Mouse (Mus musculus) embryonic facial prominence, embryonic 10.5 days (tissue): Measurements from ENCODE around the gene Srsf3. TPM values are rescaled to one million over a fixed set of nuclear protein-coding genes. Genes with fewer than 3 reads are reported as not detected.

Experiments
- DNase-seq: peaks from one replicate; pipeline ENCODE4 v3.0.0-alpha.2; 2017; ENCODE audit warnings: low spot score
- H3K27ac ChIP-seq: fragments of 300-500 bp; sonication (generic); replicated peaks from 2 replicates; pipeline ENCODE4 v1.5.1; 2016; ENCODE audit warnings: mild to moderate bottlenecking
- H3K27me3 ChIP-seq: fragments of 300-500 bp; sonication (generic); replicated peaks from 2 replicates; pipeline ENCODE4 v1.6.1; 2016; ENCODE audit warnings: low read depth, mild to moderate bottlenecking; ENCODE audit not compliant: poor library complexity, severe bottlenecking
- H3K36me3 ChIP-seq: fragments of 300-500 bp; sonication (generic); replicated peaks from 2 replicates; pipeline ENCODE4 v1.6.1; 2016; ENCODE audit warnings: mild to moderate bottlenecking, moderate library complexity
- H3K4me1 ChIP-seq: fragments of 300-500 bp; sonication (generic); 2 replicates; pipeline ENCODE4 v1.6.1; 2016
- H3K4me3 ChIP-seq: fragments of 300-500 bp; sonication (generic); 2 replicates; pipeline ENCODE4 v1.5.1; 2016; ENCODE audit warnings: mild to moderate bottlenecking, moderate library complexity
- H3K9me3 ChIP-seq: fragments of 300-500 bp; sonication (generic); 2 replicates; pipeline ENCODE4 v1.6.1; 2016; ENCODE audit warnings: mild to moderate bottlenecking
- WGBS: fragments of 180-500 bp; shearing (Covaris S2); methylation state at CpG from one replicate; pipeline ENCODE4 v1.1.7; 2016; 5-methylcytosine and 5-hydroxymethylcytosine counted together
- polyA plus RNA-seq: library from polyadenylated mRNA; unstranded; fragments of >200 nt; fragmentation: Nextera tagmentation; extraction: Ambion mirVana; gene quantifications from 2 replicates; pipeline ENCODE4 v1.2.1, GENCODE M21; 2016

Gene Srsf3
- polyA plus RNA-seq, 1 experiment from 2014 or later, result 831 TPM

DNA sequence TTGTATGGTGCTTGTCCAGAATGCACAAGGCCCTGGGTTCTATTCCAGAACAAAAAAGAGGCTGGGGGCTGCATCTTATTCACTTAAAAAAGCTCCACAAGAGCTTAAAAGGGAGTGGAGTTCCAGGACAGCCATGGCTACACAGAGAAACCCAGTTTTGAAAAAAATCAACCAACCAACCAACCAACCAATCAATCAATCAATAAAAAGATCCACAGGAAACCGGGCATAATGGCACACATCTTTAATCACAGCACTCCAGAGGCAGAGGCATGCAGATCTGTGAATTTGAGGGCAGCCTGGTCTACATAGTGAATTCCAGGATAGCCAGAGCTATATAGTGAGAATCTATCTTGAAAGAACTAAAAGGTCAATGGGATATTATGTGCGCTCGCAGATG, 27.4 kb upstream of the Srsf3 start:
- no peak for DNase-seq
- no peaks in the 10 kb centered on the region for H3K27me3 ChIP-seq
- no peaks in the 10 kb centered on the region for H3K9me3 ChIP-seq
- H3K4me1 ChIP-seq, result peaks cover 23% of the 10 kb centered on the region
- peaks cover 38% of the 10 kb centered on the region for H3K36me3 ChIP-seq
- 95% methylated on average over 3 of the region's 3 CpGs for WGBS
- H3K27ac ChIP-seq, result no peak overlapping the region
- peak overlapping the region; percentile 99; the same call in 1 of the 2 replicates for H3K4me3 ChIP-seq

DNA sequence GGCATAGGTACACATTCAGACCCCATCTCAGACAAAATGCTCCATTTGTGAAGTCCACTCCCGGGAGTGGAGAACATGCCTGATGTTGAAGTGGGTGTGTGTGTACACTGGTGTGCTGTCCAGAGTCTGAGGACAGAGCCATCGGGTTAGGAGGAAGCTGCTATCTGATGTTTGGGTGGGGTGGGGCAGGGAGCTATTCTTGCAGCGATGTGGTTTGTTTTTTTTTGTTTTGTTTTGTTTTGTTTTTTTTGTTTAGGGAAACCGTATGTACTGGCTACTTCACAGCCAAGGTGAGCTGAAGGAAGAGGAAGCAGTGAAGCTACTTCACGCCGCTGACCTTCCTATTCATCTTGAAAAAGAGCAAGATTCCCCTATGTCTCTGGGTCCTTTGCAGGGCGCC, 25.6 kb upstream of the Srsf3 start:
- Histone ChIP-seq H3K27me3 (no peaks in the 10 kb centered on the region), H3K4me1 (peaks cover 23% of the 10 kb centered on the region), H3K36me3 (peaks cover 24% of the 10 kb centered on the region), H3K4me3 (peak overlapping the region; percentile 99), H3K9me3 (no peaks in the 10 kb centered on the region), H3K27ac (peak overlapping the region; percentile 98)
- 10% methylated on average over 7 of the region's 7 CpGs for WGBS
- DNase-seq, result no peak

DNA sequence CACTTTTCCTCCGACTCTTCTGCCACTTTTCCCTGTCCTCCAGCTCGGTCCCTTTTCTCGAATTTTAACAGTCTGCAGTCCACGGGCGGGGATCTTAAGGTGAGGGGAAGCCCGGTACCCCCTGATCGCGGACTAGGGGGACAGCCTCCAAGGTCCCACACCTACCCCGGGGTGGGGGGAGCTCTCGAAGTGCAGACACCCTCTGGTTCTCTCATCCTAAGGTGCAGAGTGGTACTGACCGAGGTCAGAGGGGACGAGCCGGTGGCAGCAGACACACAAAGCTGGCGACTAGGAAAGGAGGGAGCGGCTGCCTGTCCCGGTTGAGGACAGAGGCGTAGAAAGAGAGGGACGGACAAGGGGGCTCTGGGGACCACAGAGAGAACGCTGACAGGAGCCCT, 25.2 kb upstream of the Srsf3 start:
- Histone ChIP-seq H3K27ac (peak overlapping the region; percentile 98), H3K9me3 (no peaks in the 10 kb centered on the region), H3K4me3 (peak overlapping the region; percentile 99), H3K4me1 (peaks cover 23% of the 10 kb centered on the region), H3K27me3 (no peaks in the 10 kb centered on the region), H3K36me3 (peaks cover 24% of the 10 kb centered on the region)
- DNase-seq, result no peak
- under 1% methylated on average over 19 of the region's 19 CpGs for WGBS

DNA sequence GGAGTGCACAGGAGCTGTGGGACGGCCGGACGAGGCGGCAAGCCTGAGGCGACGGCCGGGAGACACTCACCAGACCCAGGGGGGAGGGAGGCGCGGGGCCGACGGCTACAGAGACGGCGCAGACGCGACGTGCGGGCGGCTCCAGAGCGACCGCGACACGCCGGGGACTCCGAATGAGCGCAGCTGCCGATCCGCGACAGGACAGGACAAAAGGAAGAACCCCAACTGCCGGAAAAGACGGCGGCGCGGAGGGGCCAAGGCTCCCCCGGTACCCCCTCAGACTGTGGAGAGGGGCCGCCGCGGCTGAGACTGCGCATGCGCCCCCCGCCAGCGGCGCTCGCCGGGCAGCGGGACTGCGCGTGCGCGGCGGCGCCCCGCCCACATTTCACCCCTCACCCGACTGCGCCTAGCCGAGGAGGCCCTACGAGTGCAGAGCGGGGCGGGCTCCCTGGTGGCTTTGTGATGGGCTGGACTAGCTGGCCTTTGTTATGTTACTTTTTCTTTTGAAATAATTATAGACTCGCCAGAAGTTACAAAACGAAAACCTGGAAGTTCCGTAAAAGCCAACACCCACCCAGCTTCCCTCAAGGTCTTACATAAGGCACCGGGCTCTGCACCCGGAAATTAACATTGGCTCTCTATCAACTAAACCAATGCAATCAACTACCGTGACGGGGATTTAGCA, 24.6 kb upstream of the Srsf3 start, which contains the start of gene Stk38:
Stk38 (minus strand) TSS at position 355 of the 685 bp plus-strand sequence.
- H3K9me3 ChIP-seq, result no peaks in the 10 kb centered on the region
- DNase-seq, result peak; percentile 95
- under 1% methylated on average over 65 of the region's 65 CpGs for WGBS
- H3K36me3 ChIP-seq, result peaks cover 21% of the 10 kb centered on the region
- H3K27ac ChIP-seq, result peak within 1 kb of the TSS; percentile 98
- H3K27me3 ChIP-seq, result no peaks in the 10 kb centered on the region
- H3K4me3 ChIP-seq, result peak within 1 kb of the TSS; percentile 99
- peaks cover 26% of the 10 kb centered on the region for H3K4me1 ChIP-seq

DNA sequence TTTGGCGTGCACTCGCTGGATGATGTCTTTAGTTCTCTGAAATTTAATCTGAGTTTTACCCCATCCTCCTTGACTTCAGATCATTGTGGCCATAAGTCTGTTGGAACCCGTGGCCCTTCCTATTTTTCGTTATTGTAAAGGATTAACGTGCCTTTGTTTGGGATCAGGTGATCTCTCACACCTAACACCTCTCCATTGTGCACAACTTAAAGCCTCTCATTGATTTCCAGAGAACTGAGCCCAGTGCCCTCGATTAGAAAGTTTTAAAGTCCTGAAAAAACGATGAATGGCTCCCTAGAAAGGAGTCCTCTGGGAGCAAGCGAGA, 24.1 kb upstream of the Srsf3 start:
- DNase-seq, result no peak
- Histone ChIP-seq H3K27ac (peak overlapping the region; percentile 98), H3K27me3 (no peaks in the 10 kb centered on the region), H3K4me1 (peaks cover 26% of the 10 kb centered on the region), H3K4me3 (peak overlapping the region; percentile 99), H3K36me3 (peaks cover 18% of the 10 kb centered on the region), H3K9me3 (no peaks in the 10 kb centered on the region)
- WGBS, result 13% methylated on average over 8 of the region's 8 CpGs

DNA sequence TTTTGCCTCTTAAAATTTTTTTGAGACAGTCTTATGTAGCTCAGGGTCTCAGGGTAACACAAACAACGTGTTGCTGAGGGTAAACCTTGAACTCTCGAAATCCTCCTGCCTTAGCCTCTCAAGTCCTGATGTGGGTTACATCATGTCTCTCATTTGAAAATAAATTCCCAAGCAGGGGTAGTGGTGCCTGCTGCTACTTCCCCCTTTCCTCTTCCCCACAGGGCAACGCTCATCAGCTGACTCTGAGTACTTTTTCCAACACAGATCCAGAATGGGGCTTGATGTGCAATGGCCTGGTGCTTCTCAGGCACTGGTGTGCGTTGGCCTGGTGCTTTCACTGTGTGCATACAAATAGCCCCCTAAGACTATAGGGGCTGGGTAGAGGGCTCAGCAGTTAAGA, 23.2 kb upstream of the Srsf3 start:
- H3K9me3 ChIP-seq, result no peaks in the 10 kb centered on the region

DNA sequence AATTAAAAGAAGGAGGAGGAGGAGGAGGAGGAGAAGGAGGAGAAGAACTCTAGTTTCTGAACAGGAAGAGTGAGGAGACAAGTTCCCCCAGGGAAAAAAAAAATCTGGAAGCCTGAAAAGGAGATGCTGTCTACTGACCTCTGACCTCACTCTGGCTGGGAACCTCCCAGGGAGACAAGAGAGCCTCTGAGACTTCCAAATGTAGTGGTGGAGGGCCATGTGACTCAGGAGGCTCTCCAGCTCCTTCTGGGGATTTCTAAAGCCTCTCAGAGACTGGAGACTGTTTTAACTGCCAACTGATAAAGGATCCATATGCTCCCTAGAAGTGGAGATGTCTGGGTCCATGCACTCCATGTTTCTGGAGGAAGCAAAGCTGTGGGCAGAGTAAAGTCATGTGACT, 18.2 kb upstream of the Srsf3 start:
- Histone ChIP-seq H3K4me1 (peaks cover 26% of the 10 kb centered on the region), H3K9me3 (no peaks in the 10 kb centered on the region), H3K4me3 (no peak overlapping the region), H3K36me3 (no peaks in the 10 kb centered on the region), H3K27me3 (no peaks in the 10 kb centered on the region), H3K27ac (0 out of 2 replicates have a peak overlapping the region, but pooled peaks have one; percentile 27)
- no peak for DNase-seq

More for the DNA sequence above, 23.2 kb upstream of the Srsf3 start:
- Histone ChIP-seq H3K27me3 (no peaks in the 10 kb centered on the region), H3K4me3 (no peak overlapping the region), H3K4me1 (peaks cover 34% of the 10 kb centered on the region), H3K36me3 (peaks cover 16% of the 10 kb centered on the region), H3K27ac (no peak overlapping the region)
- WGBS, result 88% methylated on average over 4 of the region's 4 CpGs
- no peak for DNase-seq

DNA sequence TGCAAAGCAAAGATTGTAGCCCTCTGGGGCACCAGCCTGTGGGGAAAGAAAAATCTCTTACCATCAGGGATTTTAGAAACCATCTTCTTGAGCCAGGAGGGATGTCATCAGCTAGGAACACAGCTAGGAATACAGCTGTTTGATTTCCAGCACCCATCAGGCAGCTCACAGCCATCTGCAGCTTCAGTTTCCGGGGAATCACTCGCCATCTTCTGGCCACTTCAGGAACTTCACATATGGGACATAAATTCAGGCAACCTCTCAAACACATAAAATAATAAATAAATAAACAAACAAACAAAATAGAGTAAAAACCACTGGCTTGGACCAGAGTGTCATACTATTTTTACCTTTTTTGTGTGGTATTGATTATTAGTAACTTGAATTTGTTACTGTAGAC, 16.8 kb upstream of the Srsf3 start:
- Histone ChIP-seq H3K27ac (no peak overlapping the region), H3K4me3 (no peak overlapping the region), H3K36me3 (no peaks in the 10 kb centered on the region), H3K9me3 (no peaks in the 10 kb centered on the region), H3K4me1 (peaks cover 29% of the 10 kb centered on the region), H3K27me3 (no peaks in the 10 kb centered on the region)
- 22% methylated on average over 2 of the region's 2 CpGs for WGBS
- peak; percentile 56 for DNase-seq

DNA sequence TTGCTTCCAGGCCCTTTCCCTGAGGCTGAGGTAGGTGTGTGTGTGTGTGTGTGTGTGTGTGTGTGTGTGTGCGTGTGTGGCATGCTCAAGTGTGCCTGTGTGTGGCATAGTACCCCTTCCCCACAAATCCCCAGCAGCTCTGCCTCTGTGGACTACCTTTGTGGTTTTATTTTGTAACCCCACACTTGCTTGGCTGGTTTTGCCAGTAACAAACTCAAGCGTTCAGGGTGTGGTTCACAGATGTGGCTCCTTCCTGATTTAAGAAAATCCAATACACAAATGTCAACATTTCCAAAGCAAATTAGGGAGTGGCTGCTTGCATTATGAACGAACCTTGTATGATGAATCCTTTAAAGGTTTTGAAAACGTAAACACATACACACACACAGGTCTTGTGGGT, 15.7 kb upstream of the Srsf3 start:
- H3K27me3 ChIP-seq, result no peaks in the 10 kb centered on the region
- DNase-seq, result no peak
- no peaks in the 10 kb centered on the region for H3K36me3 ChIP-seq
- H3K4me3 ChIP-seq, result no peak overlapping the region
- 84% methylated on average over 4 of the region's 4 CpGs for WGBS
- H3K27ac ChIP-seq, result no peak overlapping the region
- no peaks in the 10 kb centered on the region for H3K9me3 ChIP-seq
- peaks cover 29% of the 10 kb centered on the region for H3K4me1 ChIP-seq

DNA sequence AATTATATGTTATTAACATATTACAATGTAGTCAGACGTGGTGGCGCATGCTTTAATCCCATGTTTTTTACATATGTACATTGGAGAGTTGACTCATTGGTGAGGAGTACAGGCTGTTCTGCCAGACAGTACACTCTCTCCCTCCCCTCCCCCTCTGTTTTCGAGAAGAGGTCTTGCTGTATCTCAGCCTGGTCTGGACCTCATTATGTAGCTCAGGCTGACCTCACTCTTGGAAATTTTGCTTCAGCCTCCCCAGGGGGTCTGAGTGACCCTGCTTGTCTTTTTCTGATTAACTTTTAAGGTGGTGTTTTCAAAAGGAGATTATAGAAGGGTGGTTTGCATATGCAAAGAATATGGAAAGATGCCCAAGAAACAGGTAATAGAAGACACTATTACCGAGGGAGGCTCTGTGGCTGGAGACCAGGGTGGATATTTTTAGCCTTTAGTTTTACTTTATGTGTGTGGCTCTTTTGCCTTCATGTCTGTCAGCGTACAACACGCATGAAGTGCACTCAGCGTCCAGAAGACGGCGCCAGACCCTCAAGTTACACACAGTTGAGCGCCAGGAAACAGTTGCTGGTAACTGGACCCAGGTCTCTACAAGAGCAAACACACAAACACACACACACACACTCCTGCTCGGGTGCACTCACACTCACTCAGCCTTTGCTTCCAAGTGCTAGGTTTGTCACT, 14.0 kb upstream of the Srsf3 start:
- WGBS, result 40% methylated on average over 11 of the region's 11 CpGs
- Histone ChIP-seq H3K36me3 (no peaks in the 10 kb centered on the region), H3K27ac (no peak overlapping the region), H3K27me3 (no peaks in the 10 kb centered on the region), H3K4me3 (no peak overlapping the region), H3K4me1 (peaks cover 26% of the 10 kb centered on the region), H3K9me3 (no peaks in the 10 kb centered on the region)
- peak; percentile 67 for DNase-seq

DNA sequence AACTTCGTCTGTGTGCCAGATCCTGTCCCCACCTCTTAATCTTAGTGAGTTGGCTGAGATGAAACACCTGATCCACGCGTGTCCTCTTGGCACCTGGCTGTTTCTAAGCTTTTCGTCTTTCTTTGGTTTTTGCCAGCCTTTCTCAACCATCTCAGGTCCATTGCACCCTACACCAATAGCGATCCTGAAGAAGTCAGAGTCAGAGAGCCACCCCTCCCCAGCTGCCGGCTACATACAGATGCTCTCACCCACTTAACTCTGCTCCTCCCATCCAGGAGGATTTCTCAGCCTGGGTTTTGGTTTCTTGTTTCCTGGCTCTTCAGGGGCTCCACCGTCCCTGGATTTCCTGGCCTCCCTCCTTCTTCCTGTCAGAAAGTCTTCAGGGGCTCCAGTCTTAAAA, 13.0 kb upstream of the Srsf3 start:
- H3K4me1 ChIP-seq, result peaks cover 20% of the 10 kb centered on the region
- peaks cover 4% of the 10 kb centered on the region for H3K27me3 ChIP-seq
- H3K36me3 ChIP-seq, result no peaks in the 10 kb centered on the region
- WGBS, result 69% methylated on average over 7 of the region's 7 CpGs
- H3K4me3 ChIP-seq, result no peak overlapping the region
- no peak overlapping the region for H3K27ac ChIP-seq
- no peaks in the 10 kb centered on the region for H3K9me3 ChIP-seq
- DNase-seq, result no peak

DNA sequence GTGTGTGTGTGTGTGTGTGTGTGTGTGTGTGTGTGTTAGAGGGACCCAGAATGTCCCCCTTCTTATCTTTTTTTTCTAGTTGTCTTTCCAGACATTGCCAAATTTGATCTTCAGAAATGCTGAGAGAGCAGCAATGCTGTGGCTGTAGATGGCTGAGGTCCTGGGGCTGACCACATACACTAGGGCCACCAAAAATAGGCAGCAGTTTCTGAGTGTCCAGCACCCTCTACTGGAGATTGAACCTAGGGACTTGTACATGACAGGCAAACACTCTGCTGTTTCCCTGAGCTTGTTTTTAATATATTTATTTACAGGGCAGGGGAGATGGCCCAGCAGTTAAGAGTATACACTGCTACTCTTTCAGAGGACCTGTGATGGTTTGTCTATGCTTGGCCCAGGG, 12.0 kb upstream of the Srsf3 start:
- H3K4me3 ChIP-seq, result no peak overlapping the region
- peaks cover 15% of the 10 kb centered on the region for H3K27me3 ChIP-seq
- H3K9me3 ChIP-seq, result no peaks in the 10 kb centered on the region
- H3K36me3 ChIP-seq, result no peaks in the 10 kb centered on the region
- peaks cover 26% of the 10 kb centered on the region for H3K4me1 ChIP-seq
- DNase-seq, result no peak
- H3K27ac ChIP-seq, result no peak overlapping the region

DNA sequence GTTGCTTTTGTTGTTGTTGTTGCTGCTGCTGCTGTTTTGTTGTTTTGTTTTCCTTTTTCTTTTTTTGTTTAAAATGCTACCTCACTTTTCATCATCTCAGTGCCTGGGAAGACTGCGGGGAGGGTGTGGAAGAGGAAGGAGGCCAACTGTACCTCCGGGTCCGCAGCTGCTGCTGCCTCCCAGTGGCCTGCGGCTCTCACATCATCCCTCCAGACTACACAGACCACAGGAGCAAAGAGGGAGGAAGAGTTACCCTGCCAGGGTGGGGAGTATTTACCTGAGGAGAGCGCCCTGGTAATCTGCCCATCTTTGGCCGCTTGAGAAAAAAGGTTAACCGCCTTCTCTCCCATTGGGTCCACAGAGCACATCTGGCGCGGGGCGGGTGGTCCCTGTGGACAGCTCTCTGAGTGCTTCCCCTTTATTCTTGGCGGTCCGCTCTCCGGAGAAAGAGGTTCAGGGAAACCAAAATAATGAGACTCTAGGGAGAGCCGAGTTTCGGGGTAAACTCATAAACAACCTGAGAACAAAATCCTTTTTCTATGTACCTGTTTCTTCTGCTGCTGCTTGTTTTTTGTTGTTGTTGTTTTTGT, 10.1 kb upstream of the Srsf3 start:
- DNase-seq, result peak; percentile 48
- Histone ChIP-seq H3K27ac (no peak overlapping the region), H3K4me1 (peaks cover 38% of the 10 kb centered on the region), H3K9me3 (no peaks in the 10 kb centered on the region), H3K36me3 (no peaks in the 10 kb centered on the region), H3K27me3 (peaks cover 19% of the 10 kb centered on the region), H3K4me3 (no peak overlapping the region)
- 24% methylated on average over 15 of the region's 15 CpGs for WGBS
